Comparison of ENCODE assay signal across 8 mouse cellular contexts in the genomic region with DNA sequence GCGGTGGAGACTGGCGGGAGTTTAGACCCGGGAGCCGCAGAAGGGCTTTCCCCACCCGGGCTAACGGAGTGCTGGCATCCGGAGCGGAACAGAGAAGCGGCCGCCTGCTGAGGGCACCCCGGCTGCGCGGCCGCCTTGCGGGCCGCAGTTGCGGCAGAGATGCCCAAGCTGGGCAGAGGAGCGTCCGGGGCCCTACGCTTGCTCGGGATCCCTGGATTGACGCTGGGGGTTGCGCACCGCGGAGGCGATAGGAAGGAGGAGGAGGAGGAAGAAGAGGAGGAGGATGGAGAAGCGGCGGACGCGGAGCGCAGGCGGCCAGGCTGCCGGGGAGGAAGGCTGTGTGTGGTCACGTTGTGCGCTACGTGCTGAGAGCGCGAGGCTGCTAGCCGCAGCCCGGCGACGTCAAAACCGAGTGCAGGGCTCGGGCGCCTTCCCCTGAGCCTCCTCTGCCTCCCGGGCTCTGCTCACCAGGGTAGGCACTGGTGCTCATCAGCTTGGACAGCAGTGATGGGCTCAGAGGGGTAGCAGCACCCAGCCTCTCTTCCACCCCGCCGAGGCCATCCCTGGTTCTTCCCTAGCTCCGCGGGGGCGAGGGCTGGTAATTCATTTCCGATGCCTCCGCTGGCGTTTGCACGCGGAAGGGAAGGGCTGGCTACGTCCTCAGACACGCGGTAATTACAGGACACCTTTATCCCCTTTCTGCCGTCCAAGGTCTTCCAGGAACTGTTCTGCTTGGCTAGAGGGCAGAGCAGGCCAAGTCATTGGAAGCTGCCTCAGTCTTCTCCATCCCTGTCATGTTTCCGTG. TPM values are rescaled to one million over a fixed set of nuclear protein-coding genes. Genes with fewer than 3 reads are reported as not detected.
DNase-seq lines count a peak whose midpoint lies in the region; ATAC-seq and TF ChIP-seq lines count a peak whose summit lies in the region.

Gene Mdga2, minus strand, starts transcription at position 329 of the 805 bp plus-strand sequence.

- DNase-seq in lung, postnatal 0 days (ENCODE audit: low spot score), result no peak
- DNase-seq in lung, adult 18-20 months, result no peak
- peak; percentile 48 to 54 for DNase-seq in cerebellum, postnatal 4 days (ENCODE audit: low spot score in 2 of 2)
- DNase-seq in gastrocnemius, postnatal 4 days (ENCODE audit: low spot score in 2 of 2), result peak; percentile 15 to 25
- DNase-seq in kidney, postnatal 14 days, result peak; percentile 10
- DNase-seq in liver, embryonic 11.5 days (ENCODE audit: low spot score), result peak; percentile 45
- peak; percentile 84 to 87 for DNase-seq in right cerebral cortex, postnatal 10 days (ENCODE audit: low spot score in 2 of 2)
- no peak for DNase-seq in urinary bladder, postnatal 4 days (ENCODE audit: low spot score in 2 of 2)

- peaks cover 4% of the 10 kb centered on the region; the same call in 1 of the 2 replicates for H3K4me1 ChIP-seq in lung, postnatal 0 days (ENCODE audit: insufficient read depth, low read depth, low read length)
- H3K4me1 ChIP-seq in liver, embryonic 11.5 days (replicated peaks; ENCODE audit: control insufficient read depth, insufficient read depth, low read length), result no peaks in the 10 kb centered on the region

- peak within 1 kb of the TSS; percentile 76 for H3K4me2 ChIP-seq in lung, postnatal 0 days (replicated peaks; ENCODE audit: low read depth, low read length)
- H3K4me2 ChIP-seq in liver, embryonic 11.5 days, result peak within 1 kb of the TSS; percentile 77

- no peak for TF ChIP-seq CTCF in lung, postnatal 0 days (IDR thresholded peaks at IDR 0.05)

- no peak for TF ChIP-seq EP300 in lung, postnatal 0 days (IDR thresholded peaks at IDR 0.05)

- ATAC-seq in lung, postnatal 0 days, result peak; percentile 16; the same call in 1 of the 2 replicates
- ATAC-seq in liver, embryonic 11.5 days (replicated peaks; ENCODE audit: low FRiP score), result peak; percentile 51; the same call in 1 of the 2 replicates

- under 1% methylated on average over 56 of the region's 61 CpGs for WGBS in lung, postnatal 0 days
- under 1% methylated on average over 58 of the region's 61 CpGs for WGBS in liver, embryonic 11.5 days

- no peaks in the 10 kb centered on the region for H3K9me3 ChIP-seq in lung, postnatal 0 days (ENCODE audit: low read length)
- no peaks in the 10 kb centered on the region for H3K9me3 ChIP-seq in liver, embryonic 11.5 days (ENCODE audit: control insufficient read depth, low read length)

- peaks cover 24% of the 10 kb centered on the region for H3K27me3 ChIP-seq in lung, postnatal 0 days (replicated peaks; ENCODE audit: insufficient read depth, low read length)
- peaks cover 48% of the 10 kb centered on the region for H3K27me3 ChIP-seq in liver, embryonic 11.5 days (replicated peaks; ENCODE audit: control insufficient read depth, insufficient read depth, low read length)

- no peak within 1 kb of the TSS for H3K9ac ChIP-seq in lung, postnatal 0 days (replicated peaks; ENCODE audit: low read depth)
- no peak within 1 kb of the TSS for H3K9ac ChIP-seq in liver, embryonic 11.5 days (ENCODE audit: low read depth, low read length)

- H3K36me3 ChIP-seq in lung, postnatal 0 days (ENCODE audit: insufficient read depth, low read length), result no peaks in the 10 kb centered on the region
- no peaks in the 10 kb centered on the region for H3K36me3 ChIP-seq in liver, embryonic 11.5 days (ENCODE audit: control insufficient read depth, insufficient read depth, low read length)

- H3K27ac ChIP-seq in lung, postnatal 0 days (ENCODE audit: low read length), result no peak within 1 kb of the TSS
- H3K27ac ChIP-seq in liver, embryonic 11.5 days (ENCODE audit: low read depth, low read length), result no peak within 1 kb of the TSS

- H3K4me3 ChIP-seq in lung, postnatal 0 days (ENCODE audit: low read depth, low read length), result peak within 1 kb of the TSS; percentile 40
- peak within 1 kb of the TSS; percentile 51 for H3K4me3 ChIP-seq in liver, embryonic 11.5 days (ENCODE audit: low read depth, low read length)

RNA-seq across cellular contexts. Expression of gene Mdga2, which starts in this region (rescaled TPM):
- polyA plus RNA-seq in lung, postnatal 0 days (2015; fragmentation: Nextera tagmentation; extraction: Ambion mirVana), result 0.08 and 0.14 TPM in 2 replicates
- total RNA-seq in gastrocnemius, postnatal 4 days (2021), result 1 to 10 TPM in 1 of 2 experiments, under 1 TPM in 1; 0.41 to 1.0 TPM
- 0.11 and 0.22 TPM in 2 replicates for polyA plus RNA-seq in liver, embryonic 11.5 days (2014; fragmentation: Nextera tagmentation; extraction: Ambion mirVana)

Comparison
In these comparisons a context has a peak if more than half of its experiments do, and no peak if none do; other contexts are left out.
1. Peak in ATAC-seq, H3K4me3 ChIP-seq and H3K4me2 ChIP-seq in lung, postnatal 0 days; RNA of the gene not detected or under 1 TPM.
2. Peak in DNase-seq, ATAC-seq, H3K4me3 ChIP-seq and H3K4me2 ChIP-seq in liver, embryonic 11.5 days; RNA of the gene not detected or under 1 TPM.
3. DNase-seq: peak in cerebellum, postnatal 4 days (2 of 2), gastrocnemius, postnatal 4 days (2 of 2), kidney, postnatal 14 days (single experiment) and right cerebral cortex, postnatal 10 days (2 of 2); none in lung, postnatal 0 days (single experiment), lung, adult 18-20 months (0 of 2) and urinary bladder, postnatal 4 days (0 of 2).